Mouse (Mus musculus) liver, adult 2 months (tissue): ENCODE data around the gene Tmem117.

Source experiments
- CTCF ChIP-seq: fragments of 200-500 bp; IDR thresholded peaks from 2 replicates; pipeline ENCODE4 v1.5.1; 2011; ENCODE audit warnings: low read depth, low read length, control low read depth
- POLR2A ChIP-seq: fragments of 200-500 bp; IDR thresholded peaks from 2 replicates; pipeline ENCODE4 v1.6.1; 2011; ENCODE audit warnings: low read length, control low read depth; ENCODE audit not compliant: insufficient read depth; ENCODE audit errors: extremely low read depth

DNA sequence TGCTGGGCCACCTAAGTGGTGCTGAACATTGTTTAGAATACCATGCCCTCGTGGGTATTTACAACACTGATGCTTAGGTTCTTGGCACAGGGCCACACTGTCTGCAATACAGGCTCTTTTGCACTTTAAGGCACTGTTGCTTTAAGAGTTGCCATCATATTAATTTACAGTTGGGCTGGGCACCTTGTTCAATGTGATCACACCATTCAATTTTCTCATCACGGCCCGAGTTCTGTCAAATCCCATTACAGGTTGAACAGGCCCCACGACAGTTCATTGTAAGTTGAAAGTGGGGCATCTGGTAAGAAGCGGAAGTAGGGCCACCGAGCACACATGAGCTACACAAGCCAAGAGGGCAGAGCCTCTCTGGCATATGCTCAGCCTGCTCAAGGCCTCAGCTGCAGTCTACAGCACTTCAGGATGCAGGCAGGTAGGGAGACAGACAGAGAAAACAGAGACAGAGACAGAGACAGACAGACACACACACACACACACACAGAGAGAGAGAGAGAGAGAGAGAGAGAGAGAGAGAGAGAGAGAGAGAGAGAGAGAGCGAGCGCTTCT, 478.3 kb downstream of the Tmem117 start:
- TF ChIP-seq CTCF (no peak), POLR2A (no peak)
